Mouse (Mus musculus): ENCODE results near the gene Ahcyl2. TPM values are rescaled to one million over a fixed set of nuclear protein-coding genes. Genes with fewer than 3 reads are reported as not detected.
A peak's percentile ranks its signal among the peaks of the same experiment; 100 is the strongest.

Ahcyl2 gene
- polyA plus RNA-seq, 1 experiment from 2014 or later: 28.9 TPM

DNA sequence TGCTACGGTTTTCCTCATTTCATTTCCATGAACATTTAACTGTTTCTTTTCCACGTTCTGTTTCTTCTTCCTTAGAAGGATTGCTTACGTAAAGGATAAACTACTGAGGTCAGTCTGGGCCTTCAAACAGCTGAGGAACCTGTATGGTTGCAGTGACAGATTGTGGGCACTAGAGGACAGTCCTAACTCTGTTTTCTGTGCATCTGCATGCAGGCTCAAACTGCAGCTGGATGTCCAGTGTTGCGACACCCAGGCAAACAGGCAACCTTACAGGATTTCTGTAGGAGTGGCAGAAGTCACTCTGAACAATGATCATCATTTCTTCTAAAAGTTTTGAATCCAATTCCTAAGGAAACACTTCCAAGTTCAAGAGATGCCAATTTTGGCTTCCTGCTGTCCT, 5.3 kb upstream of the Ahcyl2 start:
- H3K4me3 ChIP-seq (ENCODE audit: low read depth, low read length): no peak overlapping the region
- H3K4me1 ChIP-seq (ENCODE audit: control insufficient read depth, insufficient read depth, low read length): no peaks in the 10 kb centered on the region
- 64% methylated on average over 4 of the region's 4 CpGs for WGBS
- ATAC-seq (ENCODE audit: low read depth): no peak
- H3K27me3 ChIP-seq (ENCODE audit: control insufficient read depth, insufficient read depth, low read length): no peaks in the 10 kb centered on the region
- no peak overlapping the region for H3K9ac ChIP-seq (replicated peaks; ENCODE audit: low read depth, low read length)
- no peaks in the 10 kb centered on the region for H3K9me3 ChIP-seq (ENCODE audit: control insufficient read depth, low read length)
- H3K27ac ChIP-seq (ENCODE audit: low read depth, low read length): no peak overlapping the region
- H3K36me3 ChIP-seq (ENCODE audit: control insufficient read depth, insufficient read depth, low read length): no peaks in the 10 kb centered on the region
- H3K4me2 ChIP-seq (ENCODE audit: low read depth, low read length): no peak overlapping the region

DNA sequence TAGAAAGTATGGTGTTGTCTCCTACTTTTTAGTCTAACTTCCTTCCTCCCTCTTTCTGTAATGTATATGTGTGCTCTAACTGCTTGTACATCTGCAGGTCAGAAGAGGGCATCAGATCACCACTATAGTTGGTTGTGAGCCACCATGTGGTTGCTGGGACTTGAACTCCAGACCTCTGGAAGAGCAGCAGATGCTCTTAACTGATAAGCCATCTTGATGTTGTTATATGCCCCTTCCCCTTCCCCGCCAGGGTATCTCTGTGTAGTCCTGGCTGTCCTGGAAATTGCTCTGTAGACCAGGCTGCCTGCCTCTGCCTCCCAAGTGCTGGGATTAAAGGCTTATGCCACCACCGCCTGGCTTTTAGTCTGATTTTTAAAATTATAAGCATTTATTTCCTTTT, 937 bp upstream of the Ahcyl2 start:
- H3K4me2 ChIP-seq (ENCODE audit: low read depth, low read length): no peak overlapping the region
- WGBS: 95% methylated on average over 2 of the region's 2 CpGs
- H3K9ac ChIP-seq (replicated peaks; ENCODE audit: low read depth, low read length): no peak overlapping the region
- H3K9me3 ChIP-seq (ENCODE audit: control insufficient read depth, low read length): no peaks in the 10 kb centered on the region
- H3K4me1 ChIP-seq (ENCODE audit: control insufficient read depth, insufficient read depth, low read length): peaks cover 6% of the 10 kb centered on the region; the same call in 1 of the 2 replicates
- H3K27ac ChIP-seq (ENCODE audit: low read depth, low read length): no peak overlapping the region
- no peaks in the 10 kb centered on the region for H3K36me3 ChIP-seq (ENCODE audit: control insufficient read depth, insufficient read depth, low read length)
- ATAC-seq (ENCODE audit: low read depth): no peak
- no peaks in the 10 kb centered on the region for H3K27me3 ChIP-seq (ENCODE audit: control insufficient read depth, insufficient read depth, low read length)
- no peak overlapping the region for H3K4me3 ChIP-seq (ENCODE audit: low read depth, low read length)

DNA sequence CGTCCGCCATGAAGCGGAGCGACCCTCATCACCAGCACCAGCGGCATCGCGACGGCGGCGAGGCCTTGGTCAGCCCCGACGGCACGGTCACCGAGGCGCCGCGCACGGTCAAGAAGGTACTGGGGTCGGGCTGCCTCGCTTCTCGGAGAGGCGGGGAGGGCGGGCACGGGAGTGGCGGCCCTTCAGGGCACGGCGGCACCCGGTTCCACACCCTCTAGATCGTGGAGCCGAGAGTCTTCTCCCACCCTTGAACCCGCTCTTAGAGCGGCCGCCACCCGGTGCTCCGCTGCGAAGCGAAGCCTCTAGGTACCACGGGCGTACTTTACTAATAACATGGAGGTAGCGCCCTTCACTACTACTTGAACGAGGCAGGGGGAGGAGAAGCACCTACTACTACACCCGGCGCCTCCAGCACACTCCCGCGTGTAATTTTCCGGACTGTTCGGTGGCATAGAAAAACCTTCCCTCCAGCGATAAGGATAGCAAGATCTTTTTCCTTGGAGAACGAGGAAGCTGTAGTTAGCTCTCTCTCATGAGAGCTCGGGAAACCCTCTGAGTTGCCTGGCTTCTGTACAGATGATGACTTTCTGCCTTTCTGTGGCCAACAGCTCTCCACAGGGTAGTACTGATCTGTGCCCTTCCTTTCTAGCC, 1.1 kb downstream of the Ahcyl2 start:
- peak overlapping the region; percentile 46 for H3K4me2 ChIP-seq (ENCODE audit: low read depth, low read length)
- no peaks in the 10 kb centered on the region for H3K9me3 ChIP-seq (ENCODE audit: control insufficient read depth, low read length)
- no peak; the same call in 1 of the 2 replicates for ATAC-seq (ENCODE audit: low read depth)
- H3K4me1 ChIP-seq (ENCODE audit: control insufficient read depth, insufficient read depth, low read length): peaks cover 6% of the 10 kb centered on the region; the same call in 1 of the 2 replicates
- WGBS: 0% methylated on average over 49 of the region's 50 CpGs
- H3K27ac ChIP-seq (ENCODE audit: low read depth, low read length): peak overlapping the region; percentile 92
- H3K4me3 ChIP-seq (ENCODE audit: low read depth, low read length): peak overlapping the region; percentile 86
- no peaks in the 10 kb centered on the region for H3K27me3 ChIP-seq (ENCODE audit: control insufficient read depth, insufficient read depth, low read length)
- peak overlapping the region; percentile 84 for H3K9ac ChIP-seq (replicated peaks; ENCODE audit: low read depth, low read length)
- H3K36me3 ChIP-seq (ENCODE audit: control insufficient read depth, insufficient read depth, low read length): no peaks in the 10 kb centered on the region

GRCm38 (mm10) chr6:29770672-29771321, 3.0 kb downstream of the Ahcyl2 start:
- no peaks in the 10 kb centered on the region for H3K27me3 ChIP-seq (ENCODE audit: control insufficient read depth, insufficient read depth, low read length)
- H3K4me2 ChIP-seq (ENCODE audit: low read depth, low read length): no peak overlapping the region
- no peaks in the 10 kb centered on the region for H3K9me3 ChIP-seq (ENCODE audit: control insufficient read depth, low read length)
- no peak overlapping the region for H3K27ac ChIP-seq (ENCODE audit: low read depth, low read length)
- WGBS: 72% methylated on average over 2 of the region's 2 CpGs
- H3K4me3 ChIP-seq (ENCODE audit: low read depth, low read length): no peak overlapping the region
- H3K4me1 ChIP-seq (ENCODE audit: control insufficient read depth, insufficient read depth, low read length): peaks cover 6% of the 10 kb centered on the region; the same call in 1 of the 2 replicates
- ATAC-seq (ENCODE audit: low read depth): no peak
- H3K9ac ChIP-seq (replicated peaks; ENCODE audit: low read depth, low read length): no peak overlapping the region
- no peaks in the 10 kb centered on the region for H3K36me3 ChIP-seq (ENCODE audit: control insufficient read depth, insufficient read depth, low read length)

GRCm38 (mm10) chr6:29772236-29772635, 4.4 kb downstream of the Ahcyl2 start:
- no peak overlapping the region for H3K4me2 ChIP-seq (ENCODE audit: low read depth, low read length)
- H3K9me3 ChIP-seq (ENCODE audit: control insufficient read depth, low read length): no peaks in the 10 kb centered on the region
- WGBS: 95% methylated on average over 3 of the region's 3 CpGs
- no peak overlapping the region for H3K27ac ChIP-seq (ENCODE audit: low read depth, low read length)
- peaks cover 6% of the 10 kb centered on the region; the same call in 1 of the 2 replicates for H3K4me1 ChIP-seq (ENCODE audit: control insufficient read depth, insufficient read depth, low read length)
- ATAC-seq (ENCODE audit: low read depth): no peak
- no peak overlapping the region for H3K9ac ChIP-seq (replicated peaks; ENCODE audit: low read depth, low read length)
- H3K36me3 ChIP-seq (ENCODE audit: control insufficient read depth, insufficient read depth, low read length): no peaks in the 10 kb centered on the region
- H3K27me3 ChIP-seq (ENCODE audit: control insufficient read depth, insufficient read depth, low read length): no peaks in the 10 kb centered on the region
- no peak overlapping the region for H3K4me3 ChIP-seq (ENCODE audit: low read depth, low read length)

- H3K36me3 ChIP-seq (ENCODE audit: control insufficient read depth, insufficient read depth, low read length): no peaks in the 10 kb centered on the region
- H3K4me3 ChIP-seq (ENCODE audit: low read depth, low read length): no peak overlapping the region
- no peak overlapping the region for H3K9ac ChIP-seq (replicated peaks; ENCODE audit: low read depth, low read length)
- no peaks in the 10 kb centered on the region for H3K9me3 ChIP-seq (ENCODE audit: control insufficient read depth, low read length)
- H3K4me2 ChIP-seq (ENCODE audit: low read depth, low read length): no peak overlapping the region
- no peak overlapping the region for H3K27ac ChIP-seq (ENCODE audit: low read depth, low read length)
- peaks cover 6% of the 10 kb centered on the region; the same call in 1 of the 2 replicates for H3K4me1 ChIP-seq (ENCODE audit: control insufficient read depth, insufficient read depth, low read length)
- H3K27me3 ChIP-seq (ENCODE audit: control insufficient read depth, insufficient read depth, low read length): no peaks in the 10 kb centered on the region
- no peak for ATAC-seq (ENCODE audit: low read depth)
- WGBS: 87% methylated on average over 1 of the region's 1 CpGs
Measured at GRCm38 (mm10) chr6:29774161-29774560, 6.3 kb downstream of the Ahcyl2 start.

GRCm38 (mm10) chr6:29775609-29776008, 7.8 kb downstream of the Ahcyl2 start:
- Histone ChIP-seq H3K27me3 (ENCODE audit: control insufficient read depth, insufficient read depth, low read length) (no peaks in the 10 kb centered on the region), H3K4me1 (ENCODE audit: control insufficient read depth, insufficient read depth, low read length) (no peaks in the 10 kb centered on the region), H3K9ac (replicated peaks; ENCODE audit: low read depth, low read length) (no peak overlapping the region), H3K36me3 (ENCODE audit: control insufficient read depth, insufficient read depth, low read length) (no peaks in the 10 kb centered on the region), H3K4me2 (ENCODE audit: low read depth, low read length) (no peak overlapping the region), H3K27ac (ENCODE audit: low read depth, low read length) (no peak overlapping the region), H3K9me3 (ENCODE audit: control insufficient read depth, low read length) (no peaks in the 10 kb centered on the region), H3K4me3 (ENCODE audit: low read depth, low read length) (no peak overlapping the region)
- ATAC-seq (ENCODE audit: low read depth): no peak
- WGBS: 94% methylated on average over 1 of the region's 1 CpGs

GRCm38 (mm10) chr6:29776542-29777237, 8.9 kb downstream of the Ahcyl2 start:
- 92% methylated on average over 4 of the region's 4 CpGs for WGBS

GRCm38 (mm10) chr6:29777238-29777555, 9.4 kb downstream of the Ahcyl2 start:
- Histone ChIP-seq H3K4me2 (ENCODE audit: low read depth, low read length) (no peak overlapping the region), H3K36me3 (ENCODE audit: control insufficient read depth, insufficient read depth, low read length) (no peaks in the 10 kb centered on the region), H3K27ac (ENCODE audit: low read depth, low read length) (no peak overlapping the region), H3K9ac (replicated peaks; ENCODE audit: low read depth, low read length) (no peak overlapping the region), H3K4me1 (ENCODE audit: control insufficient read depth, insufficient read depth, low read length) (no peaks in the 10 kb centered on the region), H3K27me3 (ENCODE audit: control insufficient read depth, insufficient read depth, low read length) (no peaks in the 10 kb centered on the region), H3K4me3 (ENCODE audit: low read depth, low read length) (no peak overlapping the region), H3K9me3 (ENCODE audit: control insufficient read depth, low read length) (no peaks in the 10 kb centered on the region)
- no peak for ATAC-seq (ENCODE audit: low read depth)
- WGBS: 78% methylated on average over 3 of the region's 3 CpGs

More at GRCm38 (mm10) chr6:29776542-29777237, 8.9 kb downstream of the Ahcyl2 start:
- no peak overlapping the region for H3K4me2 ChIP-seq (ENCODE audit: low read depth, low read length)
- no peak for ATAC-seq (ENCODE audit: low read depth)
- no peaks in the 10 kb centered on the region for H3K9me3 ChIP-seq (ENCODE audit: control insufficient read depth, low read length)
- H3K27me3 ChIP-seq (ENCODE audit: control insufficient read depth, insufficient read depth, low read length): no peaks in the 10 kb centered on the region
- no peaks in the 10 kb centered on the region for H3K36me3 ChIP-seq (ENCODE audit: control insufficient read depth, insufficient read depth, low read length)
- H3K4me1 ChIP-seq (ENCODE audit: control insufficient read depth, insufficient read depth, low read length): no peaks in the 10 kb centered on the region
- no peak overlapping the region for H3K27ac ChIP-seq (ENCODE audit: low read depth, low read length)
- H3K9ac ChIP-seq (replicated peaks; ENCODE audit: low read depth, low read length): no peak overlapping the region
- no peak overlapping the region for H3K4me3 ChIP-seq (ENCODE audit: low read depth, low read length)

All from neural tube, embryonic 14.5 days (tissue).